Mouse (Mus musculus) embryonic facial prominence, embryonic 11.5 days (tissue): ENCODE measurements around the gene Cers5. TPM values are rescaled to one million over a fixed set of nuclear protein-coding genes. Genes with fewer than 3 reads are reported as not detected.

Experiments
- ATAC-seq: fragments of 200-750 bp; cut with Nextera tagmentation; replicated peaks from 2 replicates; pipeline ENCODE4 v1.8.0; 2017; ENCODE audit warnings: low read depth; ENCODE audit not compliant: insufficient number of reproducible peaks, low FRiP score, low TSS enrichment
- DNase-seq: peaks from one replicate; pipeline ENCODE4 v3.0.0-alpha.2; 2015; ENCODE audit warnings: low spot score
- H3K27ac ChIP-seq: fragments of 300-500 bp; sonication (generic); replicated peaks from 2 replicates; pipeline ENCODE4 v1.5.1; 2014; ENCODE audit warnings: mild to moderate bottlenecking, low read depth, low read length, control low read depth
- H3K27me3 ChIP-seq: fragments of 300-500 bp; sonication (generic); 2 replicates; pipeline ENCODE4 v1.6.1; 2014; ENCODE audit warnings: mild to moderate bottlenecking, low read length, moderate library complexity, mixed read lengths; ENCODE audit not compliant: control insufficient read depth, insufficient read depth
- H3K36me3 ChIP-seq: fragments of 300-500 bp; sonication (generic); replicated peaks from 2 replicates; pipeline ENCODE4 v1.6.1; 2014; ENCODE audit warnings: low read depth, mild to moderate bottlenecking, low read length, moderate library complexity, mixed read lengths; ENCODE audit not compliant: control insufficient read depth, insufficient read depth
- H3K4me1 ChIP-seq: fragments of 300-500 bp; sonication (generic); 2 replicates; pipeline ENCODE4 v1.6.1; 2014; ENCODE audit warnings: low read length, mixed read lengths; ENCODE audit not compliant: control insufficient read depth, insufficient read depth
- H3K4me2 ChIP-seq: fragments of 300-500 bp; sonication (generic); 2 replicates; pipeline ENCODE4 v1.6.1; 2014; ENCODE audit warnings: low read depth, mild to moderate bottlenecking, control low read depth, low read length, moderate library complexity
- H3K4me3 ChIP-seq: fragments of 300-500 bp; sonication (generic); 2 replicates; pipeline ENCODE4 v1.5.1; 2014; ENCODE audit warnings: low read depth, low read length, control low read depth
- H3K9ac ChIP-seq: fragments of 300-500 bp; sonication (generic); replicated peaks from 2 replicates; pipeline ENCODE4 v1.6.1; 2014; ENCODE audit warnings: mild to moderate bottlenecking, control low read depth, low read length
- H3K9me3 ChIP-seq: fragments of 300-500 bp; sonication (generic); replicated peaks from 2 replicates; pipeline ENCODE4 v1.6.1; 2016; ENCODE audit warnings: mild to moderate bottlenecking, low read length, inconsistent platforms, mixed read lengths; ENCODE audit not compliant: control insufficient read depth
- WGBS: fragments of 180-500 bp; shearing (Covaris S2); extraction: QIAGEN DNeasy Blood & Tissue Kit; methylation state at CpG from one replicate; pipeline ENCODE4 v1.1.7; 2014; 5-methylcytosine and 5-hydroxymethylcytosine counted together
- polyA plus RNA-seq: library from polyadenylated mRNA; unstranded; fragments of >200 nt; fragmentation: Nextera tagmentation; extraction: Ambion mirVana; gene quantifications from 2 replicates; pipeline ENCODE4 v1.2.1, GENCODE M21; 2014

Cers5 gene
- polyA plus RNA-seq, 1 experiment from 2014 or later = 64.6 TPM

GRCm38 (mm10) chr15:99754204-99754603 is 18.5 kb downstream of the Cers5 start:
- no peak overlapping the region for H3K4me2 ChIP-seq
- H3K9me3 ChIP-seq = no peaks in the 10 kb centered on the region
- H3K36me3 ChIP-seq = no peaks in the 10 kb centered on the region
- WGBS = 92% methylated on average over 3 of the region's 3 CpGs
- ATAC-seq (no peak), DNase-seq (no peak)
- H3K9ac ChIP-seq = no peak overlapping the region
- H3K4me3 ChIP-seq = no peak overlapping the region
- H3K27ac ChIP-seq = no peak overlapping the region
- no peaks in the 10 kb centered on the region for H3K27me3 ChIP-seq
- H3K4me1 ChIP-seq = no peaks in the 10 kb centered on the region

- WGBS = 90% methylated on average over 4 of the region's 4 CpGs
- DNase-seq = no peak
- H3K9ac ChIP-seq = no peak overlapping the region
- H3K4me1 ChIP-seq = no peaks in the 10 kb centered on the region
- no peak overlapping the region for H3K27ac ChIP-seq
- H3K4me2 ChIP-seq = no peak overlapping the region
- no peaks in the 10 kb centered on the region for H3K9me3 ChIP-seq
- H3K4me3 ChIP-seq = no peak overlapping the region
- H3K27me3 ChIP-seq = no peaks in the 10 kb centered on the region
- no peak for ATAC-seq
- no peaks in the 10 kb centered on the region; the same call in none of the 2 replicates for H3K36me3 ChIP-seq
These were observed 32.5 kb downstream of the Cers5 start for GRCm38 (mm10) chr15:99740229-99740628.

GRCm38 (mm10) chr15:99736675-99737074 is 36.0 kb downstream of the Cers5 start:
- H3K9ac ChIP-seq = no peak overlapping the region
- DNase-seq (no peak), ATAC-seq (no peak)
- no peaks in the 10 kb centered on the region for H3K27me3 ChIP-seq
- no peak overlapping the region for H3K27ac ChIP-seq
- WGBS = 94% methylated on average over 11 of the region's 11 CpGs
- no peak overlapping the region for H3K4me3 ChIP-seq
- H3K4me1 ChIP-seq = no peaks in the 10 kb centered on the region
- no peaks in the 10 kb centered on the region for H3K9me3 ChIP-seq
- no peak overlapping the region for H3K4me2 ChIP-seq
- H3K36me3 ChIP-seq = no peaks in the 10 kb centered on the region; the same call in none of the 2 replicates

- Histone ChIP-seq H3K4me1 (no peaks in the 10 kb centered on the region), H3K4me2 (no peak overlapping the region), H3K27me3 (no peaks in the 10 kb centered on the region), H3K9me3 (no peaks in the 10 kb centered on the region), H3K4me3 (no peak overlapping the region), H3K27ac (no peak overlapping the region), H3K36me3 (no peaks in the 10 kb centered on the region; the same call in 1 of the 2 replicates), H3K9ac (no peak overlapping the region)
- ATAC-seq = no peak
- 93% methylated on average over 2 of the region's 2 CpGs for WGBS
- DNase-seq = no peak
These were observed 37.1 kb downstream of the Cers5 start for GRCm38 (mm10) chr15:99735631-99736030.

- DNase-seq = no peak
- Histone ChIP-seq H3K36me3 (no peaks in the 10 kb centered on the region; the same call in 1 of the 2 replicates), H3K27me3 (no peaks in the 10 kb centered on the region), H3K4me2 (no peak overlapping the region), H3K4me1 (no peaks in the 10 kb centered on the region), H3K9me3 (no peaks in the 10 kb centered on the region), H3K4me3 (no peak overlapping the region), H3K27ac (no peak overlapping the region), H3K9ac (no peak overlapping the region)
- ATAC-seq = no peak
- WGBS = 94% methylated on average over 5 of the region's 5 CpGs
These were observed 39.5 kb downstream of the Cers5 start for GRCm38 (mm10) chr15:99733186-99733585.

GRCm38 (mm10) chr15:99731678-99732077 is 41.0 kb downstream of the Cers5 start:
- Histone ChIP-seq H3K27me3 (no peaks in the 10 kb centered on the region), H3K4me1 (no peaks in the 10 kb centered on the region), H3K36me3 (no peaks in the 10 kb centered on the region; the same call in 1 of the 2 replicates), H3K9me3 (no peaks in the 10 kb centered on the region), H3K4me3 (no peak overlapping the region), H3K27ac (no peak overlapping the region), H3K9ac (no peak overlapping the region), H3K4me2 (no peak overlapping the region)
- WGBS = 93% methylated on average over 3 of the region's 3 CpGs
- DNase-seq = no peak
- no peak for ATAC-seq

GRCm38 (mm10) chr15:99731167-99731566 is 41.5 kb downstream of the Cers5 start:
- Histone ChIP-seq H3K27ac (no peak overlapping the region), H3K4me1 (0 out of 2 replicates have a peak, but pooled peaks cover 2% of the 10 kb centered on the region), H3K9me3 (no peaks in the 10 kb centered on the region), H3K27me3 (no peaks in the 10 kb centered on the region), H3K4me2 (no peak overlapping the region), H3K9ac (no peak overlapping the region), H3K36me3 (no peaks in the 10 kb centered on the region; the same call in 1 of the 2 replicates), H3K4me3 (no peak overlapping the region)
- no peak for ATAC-seq
- no peak for DNase-seq
- WGBS = 91% methylated on average over 2 of the region's 2 CpGs

- no peak overlapping the region for H3K4me3 ChIP-seq
- H3K4me2 ChIP-seq = no peak overlapping the region
- peaks cover 4% of the 10 kb centered on the region; the same call in 1 of the 2 replicates for H3K4me1 ChIP-seq
- no peaks in the 10 kb centered on the region for H3K9me3 ChIP-seq
- H3K9ac ChIP-seq = no peak overlapping the region
- H3K36me3 ChIP-seq = no peaks in the 10 kb centered on the region; the same call in 1 of the 2 replicates
- WGBS = 94% methylated on average over 3 of the region's 4 CpGs
- H3K27me3 ChIP-seq = no peaks in the 10 kb centered on the region
- ATAC-seq (no peak), DNase-seq (no peak)
- no peak overlapping the region for H3K27ac ChIP-seq
These were observed 43.5 kb downstream of the Cers5 start for GRCm38 (mm10) chr15:99729056-99729783.
